Mouse (Mus musculus) intestine, embryonic 14.5 days (tissue): ENCODE data around the gene Gm11146. TPM values are rescaled to one million over a fixed set of nuclear protein-coding genes. Genes with fewer than 3 reads are reported as not detected.

Experiments
- ATAC-seq: fragments of 200-750 bp; cut with Nextera tagmentation; replicated peaks from 2 replicates; pipeline ENCODE4 v1.8.0; 2017; ENCODE audit warnings: low read depth, moderate number of reproducible peaks, moderate TSS enrichment, moderate library complexity; ENCODE audit not compliant: low FRiP score, low TSS enrichment
- DNase-seq: peaks from one replicate; pipeline ENCODE4 v3.0.0-alpha.2; 2018; ENCODE audit warnings: low spot score
- H3K27ac ChIP-seq: fragments of 300-500 bp; sonication (generic); 2 replicates; pipeline ENCODE4 v1.5.1; 2014; ENCODE audit warnings: low read depth, mild to moderate bottlenecking, control low read depth
- H3K27me3 ChIP-seq: fragments of 300-500 bp; sonication (generic); replicated peaks from 2 replicates; pipeline ENCODE4 v1.6.1; 2014; ENCODE audit warnings: low read length, control low read depth; ENCODE audit not compliant: control insufficient read depth, insufficient read depth
- H3K36me3 ChIP-seq: fragments of 300-500 bp; sonication (generic); 2 replicates; pipeline ENCODE4 v1.6.1; 2014; ENCODE audit warnings: low read length, control low read depth; ENCODE audit not compliant: control insufficient read depth, insufficient read depth
- H3K4me1 ChIP-seq: fragments of 300-500 bp; sonication (generic); replicated peaks from 2 replicates; pipeline ENCODE4 v1.6.1; 2014; ENCODE audit warnings: low read length, control low read depth, mixed read lengths; ENCODE audit not compliant: control insufficient read depth, insufficient read depth
- H3K4me2 ChIP-seq: fragments of 300-500 bp; sonication (generic); 2 replicates; pipeline ENCODE4 v1.6.1; 2014; ENCODE audit warnings: low read length
- H3K4me3 ChIP-seq: fragments of 300-500 bp; sonication (generic); 2 replicates; pipeline ENCODE4 v1.5.1; 2014; ENCODE audit warnings: low read depth, low read length, control low read depth, mixed read lengths
- H3K9ac ChIP-seq: fragments of 300-500 bp; sonication (generic); 2 replicates; pipeline ENCODE4 v1.6.1; 2014; ENCODE audit warnings: mild to moderate bottlenecking, low read length
- H3K9me3 ChIP-seq: fragments of 300-500 bp; sonication (generic); 2 replicates; pipeline ENCODE4 v1.6.1; 2016; ENCODE audit warnings: low read length, control low read depth; ENCODE audit not compliant: control insufficient read depth
- WGBS: fragments of 180-500 bp; shearing (Covaris S2); extraction: QIAGEN DNeasy Blood & Tissue Kit; methylation state at CpG from one replicate; pipeline ENCODE4 v1.1.7; 2014; 5-methylcytosine and 5-hydroxymethylcytosine counted together
- polyA plus RNA-seq: library from polyadenylated mRNA; unstranded; fragments of >200 nt; fragmentation: Nextera tagmentation; extraction: Ambion mirVana; gene quantifications from 2 replicates; pipeline ENCODE4 v1.2.1, GENCODE M21; 2014

The Gm11146 gene
- polyA plus RNA-seq, 1 experiment from 2014 or later, result not detected

DNA sequence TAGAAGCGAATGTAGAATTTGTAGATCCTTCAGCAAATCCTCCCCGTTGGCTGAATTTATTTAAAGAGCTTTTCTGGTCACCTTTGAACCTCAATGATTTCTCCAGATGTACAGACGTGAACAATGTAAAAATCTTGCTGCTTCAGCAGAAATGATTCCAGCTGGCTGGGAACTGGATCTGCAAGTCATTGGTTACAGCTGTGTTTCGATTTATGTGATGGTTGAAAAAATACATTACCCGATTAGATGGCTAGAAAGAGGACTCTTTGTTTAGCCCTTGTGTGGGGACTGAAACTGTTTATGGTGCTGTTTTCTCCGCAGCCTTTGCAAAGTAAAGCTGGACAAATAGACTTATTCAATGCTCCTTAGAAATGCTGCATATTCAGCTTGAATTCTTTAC lies 34.6 kb upstream of the Gm11146 start:
- Histone ChIP-seq H3K36me3 (no peaks in the 10 kb centered on the region), H3K27ac (peak overlapping the region; percentile 71), H3K9me3 (no peaks in the 10 kb centered on the region), H3K4me3 (no peak overlapping the region), H3K9ac (no peak overlapping the region), H3K4me1 (peaks cover 4% of the 10 kb centered on the region), H3K4me2 (peak overlapping the region; percentile 15; the same call in 1 of the 2 replicates), H3K27me3 (no peaks in the 10 kb centered on the region)
- WGBS, result 15% methylated on average over 6 of the region's 6 CpGs
- ATAC-seq, result no peak
- no peak for DNase-seq

DNA sequence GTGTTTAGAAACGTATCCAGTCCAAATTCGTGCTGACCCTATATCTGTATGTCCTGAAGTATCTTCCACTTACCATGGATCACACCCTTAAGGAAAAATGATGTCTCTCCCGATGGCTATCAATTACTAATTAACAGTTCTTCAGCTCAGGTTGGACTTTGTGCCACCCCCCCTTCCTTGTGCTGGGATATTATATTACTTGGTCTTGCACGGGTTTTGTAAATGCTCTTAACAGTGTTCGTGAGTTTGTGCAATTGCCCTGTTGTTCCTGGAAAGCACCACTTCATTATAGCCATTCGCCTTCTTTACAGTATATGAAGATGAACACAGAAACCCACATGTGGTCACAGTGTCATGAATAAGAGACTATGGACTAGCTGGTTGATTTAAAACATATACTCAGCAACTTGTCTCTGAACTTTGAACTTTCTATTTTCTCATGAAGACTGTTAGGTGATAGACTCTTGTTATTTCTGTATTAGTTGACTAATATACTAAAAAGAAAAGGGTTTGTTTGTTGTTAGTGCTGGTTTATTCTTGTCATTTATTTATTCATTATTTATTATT lies 30.5 kb upstream of the Gm11146 start:
- Histone ChIP-seq H3K4me3 (no peak overlapping the region), H3K4me1 (peaks cover 4% of the 10 kb centered on the region), H3K4me2 (no peak overlapping the region), H3K9ac (no peak overlapping the region), H3K36me3 (no peaks in the 10 kb centered on the region), H3K9me3 (no peaks in the 10 kb centered on the region), H3K27ac (no peak overlapping the region), H3K27me3 (no peaks in the 10 kb centered on the region)
- ATAC-seq (no peak), DNase-seq (no peak)
- 83% methylated on average over 6 of the region's 6 CpGs for WGBS

DNA sequence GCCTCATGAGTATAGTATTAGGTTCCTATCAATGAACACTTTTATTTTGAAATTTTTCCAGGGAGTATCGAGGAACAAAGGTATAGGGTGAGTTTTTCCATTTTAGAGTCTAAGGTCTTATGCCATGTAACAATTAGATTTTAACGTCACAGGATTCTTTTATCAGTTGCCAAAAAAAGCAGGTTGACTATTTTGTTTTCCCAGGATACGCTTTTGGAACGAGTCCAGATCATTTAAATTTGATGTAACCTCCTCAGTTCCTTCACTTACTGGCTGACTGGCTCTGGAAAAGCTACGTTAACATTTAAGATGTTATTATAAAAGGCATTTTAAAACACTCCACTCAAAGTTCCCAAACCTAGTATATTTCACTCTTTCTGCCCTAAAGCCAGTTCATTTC lies 20.8 kb upstream of the Gm11146 start:
- H3K4me2 ChIP-seq, result no peak overlapping the region
- H3K27ac ChIP-seq, result no peak overlapping the region
- H3K27me3 ChIP-seq, result no peaks in the 10 kb centered on the region
- H3K9ac ChIP-seq, result no peak overlapping the region
- WGBS, result 71% methylated on average over 5 of the region's 5 CpGs
- H3K4me3 ChIP-seq, result no peak overlapping the region
- DNase-seq (no peak), ATAC-seq (no peak)
- no peaks in the 10 kb centered on the region for H3K36me3 ChIP-seq
- H3K9me3 ChIP-seq, result no peaks in the 10 kb centered on the region
- H3K4me1 ChIP-seq, result no peaks in the 10 kb centered on the region

DNA sequence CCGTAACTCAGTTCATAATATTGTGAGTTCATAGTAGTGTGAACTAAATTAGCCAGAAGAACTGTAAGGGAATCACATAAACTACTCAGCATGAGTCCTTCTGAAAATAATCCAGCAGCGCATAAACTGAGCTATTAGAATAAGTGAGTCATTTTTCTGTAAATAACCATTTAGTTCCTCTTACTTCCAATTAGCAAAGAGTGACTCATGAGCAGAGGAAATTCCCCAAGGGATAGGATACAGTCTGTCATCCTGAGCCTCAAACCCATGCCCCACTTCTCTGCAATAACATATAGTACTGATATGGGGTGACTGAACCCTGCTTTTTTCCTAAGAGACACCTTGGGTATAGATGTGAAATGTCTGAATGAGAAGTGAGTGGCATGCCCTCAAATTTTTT lies 687 bp upstream of the Gm11146 start:
- no peak for ATAC-seq
- DNase-seq, result no peak
- WGBS, result 87% methylated on average over 2 of the region's 2 CpGs

DNA sequence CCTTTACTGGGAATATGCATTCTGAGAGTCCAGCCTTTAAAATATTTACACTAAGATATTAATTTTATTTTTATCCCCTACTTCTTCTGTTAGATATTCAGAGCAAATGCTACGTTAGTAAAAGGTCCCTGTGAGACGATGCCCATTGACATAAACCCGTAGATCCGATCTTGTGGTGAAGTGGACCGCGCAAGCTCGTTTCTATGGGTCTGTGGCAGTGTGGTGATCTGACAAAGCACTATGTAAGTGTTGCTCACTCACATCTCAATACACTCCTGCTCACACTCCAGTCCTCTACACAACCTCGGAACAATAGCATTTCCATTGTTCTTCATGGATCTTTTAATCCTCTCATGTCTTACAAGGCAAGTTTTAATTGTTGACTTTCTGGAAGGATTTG lies 3.1 kb downstream of the Gm11146 start:
- Histone ChIP-seq H3K4me3 (no peak overlapping the region), H3K4me1 (no peaks in the 10 kb centered on the region), H3K27me3 (no peaks in the 10 kb centered on the region), H3K4me2 (no peak overlapping the region), H3K27ac (no peak overlapping the region), H3K9me3 (no peaks in the 10 kb centered on the region), H3K36me3 (peaks cover 3% of the 10 kb centered on the region; the same call in 1 of the 2 replicates), H3K9ac (no peak overlapping the region)
- ATAC-seq (no peak), DNase-seq (no peak)
- WGBS, result 92% methylated on average over 8 of the region's 8 CpGs

More for the DNA sequence above, 687 bp upstream of the Gm11146 start:
- H3K4me1 ChIP-seq, result no peaks in the 10 kb centered on the region
- H3K9me3 ChIP-seq, result no peaks in the 10 kb centered on the region
- no peak overlapping the region for H3K4me2 ChIP-seq
- H3K27ac ChIP-seq, result no peak overlapping the region
- no peak overlapping the region for H3K9ac ChIP-seq
- H3K36me3 ChIP-seq, result 0 out of 2 replicates have a peak, but pooled peaks cover 3% of the 10 kb centered on the region
- no peaks in the 10 kb centered on the region for H3K27me3 ChIP-seq
- no peak overlapping the region for H3K4me3 ChIP-seq

DNA sequence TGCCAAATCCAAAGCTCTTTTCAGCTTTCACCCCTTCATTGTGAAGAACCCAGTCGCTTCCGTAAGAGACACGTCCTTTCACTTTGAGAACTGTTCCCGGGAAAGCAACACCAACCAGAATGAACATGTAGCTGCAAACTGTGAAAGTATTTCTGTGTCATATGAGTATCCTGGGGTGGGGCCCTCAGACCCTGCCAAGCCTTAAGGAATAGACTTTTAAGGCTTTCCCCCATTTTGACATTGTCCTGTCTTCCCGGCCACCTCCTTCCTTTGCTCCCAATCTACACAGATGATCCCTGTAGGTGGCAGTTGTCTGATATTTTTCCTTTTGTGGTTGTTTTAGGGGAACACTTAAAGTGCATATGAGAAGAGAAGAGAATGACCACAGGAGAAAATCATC lies 5.3 kb downstream of the Gm11146 start:
- DNase-seq (no peak), ATAC-seq (no peak)
- Histone ChIP-seq H3K9me3 (no peaks in the 10 kb centered on the region), H3K4me1 (no peaks in the 10 kb centered on the region), H3K4me2 (no peak overlapping the region), H3K4me3 (no peak overlapping the region), H3K36me3 (peaks cover 3% of the 10 kb centered on the region; the same call in 1 of the 2 replicates), H3K27ac (no peak overlapping the region), H3K9ac (no peak overlapping the region), H3K27me3 (no peaks in the 10 kb centered on the region)
- WGBS, result 91% methylated on average over 5 of the region's 5 CpGs

- Histone ChIP-seq H3K36me3 (peaks cover 3% of the 10 kb centered on the region; the same call in 1 of the 2 replicates), H3K27me3 (no peaks in the 10 kb centered on the region), H3K4me3 (no peak overlapping the region), H3K4me2 (no peak overlapping the region), H3K4me1 (no peaks in the 10 kb centered on the region), H3K9me3 (no peaks in the 10 kb centered on the region), H3K27ac (no peak overlapping the region), H3K9ac (no peak overlapping the region)
- 87% methylated on average over 7 of the region's 7 CpGs for WGBS
- ATAC-seq, result no peak
- no peak for DNase-seq
Observed at GRCm38 (mm10) chr16:77595661-77596060, 6.2 kb downstream of the Gm11146 start.

DNA sequence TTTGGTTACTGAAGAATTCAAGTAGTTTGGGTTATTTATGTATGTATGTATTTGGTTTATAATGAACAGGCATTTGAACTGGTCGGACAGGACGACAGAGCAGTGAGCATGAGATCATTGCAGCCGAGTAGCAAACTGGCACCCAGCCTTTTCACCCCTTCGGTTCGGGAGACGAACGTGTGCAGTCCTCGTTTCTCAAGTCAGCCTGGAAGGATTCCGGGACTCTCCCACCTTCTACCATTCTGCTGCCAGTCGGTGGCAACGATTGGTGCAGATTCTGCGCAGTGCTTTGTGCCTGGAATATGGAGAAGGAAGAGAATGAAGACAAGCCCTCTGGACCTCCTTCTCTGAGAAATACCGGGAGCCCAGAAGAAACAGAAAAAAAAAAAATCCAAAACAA lies 7.3 kb downstream of the Gm11146 start:
- Histone ChIP-seq H3K4me1 (no peaks in the 10 kb centered on the region), H3K27ac (no peak overlapping the region), H3K27me3 (no peaks in the 10 kb centered on the region), H3K36me3 (peaks cover 3% of the 10 kb centered on the region; the same call in 1 of the 2 replicates), H3K9me3 (no peaks in the 10 kb centered on the region), H3K4me2 (no peak overlapping the region), H3K4me3 (no peak overlapping the region), H3K9ac (no peak overlapping the region)
- DNase-seq, result no peak
- WGBS, result 79% methylated on average over 13 of the region's 13 CpGs
- no peak for ATAC-seq

- Histone ChIP-seq H3K4me3 (no peak overlapping the region), H3K9ac (no peak overlapping the region), H3K36me3 (no peaks in the 10 kb centered on the region; the same call in 1 of the 2 replicates), H3K4me2 (no peak overlapping the region), H3K4me1 (no peaks in the 10 kb centered on the region), H3K27ac (no peak overlapping the region), H3K27me3 (no peaks in the 10 kb centered on the region), H3K9me3 (no peaks in the 10 kb centered on the region)
- DNase-seq, result no peak
- WGBS, result 61% methylated on average over 12 of the region's 12 CpGs
- ATAC-seq, result no peak
Observed at GRCm38 (mm10) chr16:77593828-77594421, 8.0 kb downstream of the Gm11146 start.
